Comparison of ENCODE assay signal across 8 mouse cellular contexts in genomic region chr3:65929821-65930633, GRCm38 (mm10). TPM values are rescaled to one million over a fixed set of nuclear protein-coding genes. Genes with fewer than 3 reads are reported as not detected.
A peak's percentile ranks its signal among the peaks of the same experiment; 100 is the strongest.
DNase-seq lines count a peak whose midpoint lies in the region; ATAC-seq and TF ChIP-seq lines count a peak whose summit lies in the region.

No protein-coding gene starts in this region.

- H3K9me3 ChIP-seq in ES-E14 (ENCODE audit: control insufficient read depth, insufficient read depth, low read depth, low read length): no peaks in the 10 kb centered on the region
- H3K9me3 ChIP-seq in forebrain, embryonic 10.5 days: no peaks in the 10 kb centered on the region
- H3K9me3 ChIP-seq in lung, embryonic 14.5 days (ENCODE audit: low read depth, low read length): no peaks in the 10 kb centered on the region

- DNase-seq in ES-E14 (ENCODE audit: low read depth, low spot score): peak; percentile 84
- DNase-seq in c-Kit-negative CD71-positive TER-119-positive erythroid progenitor cells, embryonic 14.5 days (ENCODE audit: low read depth, low spot score): peak; percentile 49
- DNase-seq in forebrain, embryonic 10.5 days (ENCODE audit: extremely low spot score, low spot score): peak; percentile 65
- peak; percentile 79 for DNase-seq in heart, postnatal 4 days
- DNase-seq in layer of hippocampus, adult 2 months (ENCODE audit: low spot score in 2 of 2): peak; percentile 69 to 81
- peak; percentile 90 for DNase-seq in lung, embryonic 14.5 days
- peak; percentile 66 for DNase-seq in thymus, postnatal 25 days

- H3K4me1 ChIP-seq in ES-E14 (ENCODE audit: control insufficient read depth in 2 of 2, insufficient read depth in 2 of 2, low read length in 2 of 2, poor library complexity in 1 of 2): peaks cover 0 to 18% of the 10 kb centered on the region in 2 experiments; a peak in 2 of 4 replicates
- peaks cover 29% of the 10 kb centered on the region for H3K4me1 ChIP-seq in forebrain, embryonic 10.5 days
- H3K4me1 ChIP-seq in lung, embryonic 14.5 days (ENCODE audit: insufficient read depth): peaks cover 10% of the 10 kb centered on the region; the same call in 1 of the 2 replicates

- peak; percentile 72 for ATAC-seq in lung, embryonic 14.5 days (ENCODE audit: insufficient read depth)
- ATAC-seq in neutrophil, adult 5-6 weeks (ENCODE audit: extremely low read depth, insufficient number of reproducible peaks, low FRiP score, poor library complexity, severe bottlenecking): peak; percentile 53; the same call in 1 of the 2 replicates

- H3K27ac ChIP-seq in ES-E14 (ENCODE audit: insufficient read depth, low read depth, low read length, poor library complexity, severe bottlenecking): no peak overlapping the region
- peak overlapping the region; percentile 89 for H3K27ac ChIP-seq in forebrain, embryonic 10.5 days
- H3K27ac ChIP-seq in layer of hippocampus, adult 2 months: peak overlapping the region; percentile 37
- no peak overlapping the region for H3K27ac ChIP-seq in lung, embryonic 14.5 days (ENCODE audit: low read depth)

- H3K4me3 ChIP-seq in ES-E14 (ENCODE audit: insufficient read depth in 1 of 2, low read depth in 1 of 2, low read length in 2 of 2, poor library complexity in 1 of 2, severe bottlenecking in 1 of 2): 0 out of 4 replicates have a peak overlapping the region, but pooled peaks of 1 of the 2 experiments have one; percentile 44
- H3K4me3 ChIP-seq in forebrain, embryonic 10.5 days: peak overlapping the region; percentile 44
- H3K4me3 ChIP-seq in layer of hippocampus, adult 2 months: peak overlapping the region; percentile 41
- H3K4me3 ChIP-seq in lung, embryonic 14.5 days (ENCODE audit: low read depth, low read length): peak overlapping the region; percentile 21; the same call in 1 of the 2 replicates

- H3K9ac ChIP-seq in ES-E14 (ENCODE audit: insufficient read depth, low read depth, low read length, poor library complexity, severe bottlenecking): no peak overlapping the region
- peak overlapping the region; percentile 29; the same call in 1 of the 2 replicates for H3K9ac ChIP-seq in lung, embryonic 14.5 days

- peak overlapping the region; percentile 58 for H3K4me2 ChIP-seq in lung, embryonic 14.5 days

- H3K36me3 ChIP-seq in ES-E14 (ENCODE audit: control insufficient read depth, insufficient read depth, low read length, poor library complexity, severe bottlenecking): no peaks in the 10 kb centered on the region
- H3K36me3 ChIP-seq in forebrain, embryonic 10.5 days (replicated peaks): no peaks in the 10 kb centered on the region
- no peaks in the 10 kb centered on the region for H3K36me3 ChIP-seq in lung, embryonic 14.5 days (ENCODE audit: insufficient read depth)

- in situ Hi-C loops in ES-E14 (cut with MboI; ENCODE audit: low sequenced_read_pairs in 2 of 2, unreplicated experiment in 2 of 2): loop anchor here in 1 of 2 experiments (25.0 kb wide), 1 partner anchor 1943 kb away; the partner anchor contains the start of gene Gmps

- 27% methylated on average over 20 of the region's 20 CpGs for WGBS in forebrain, embryonic 10.5 days
- 25% methylated on average over 20 of the region's 20 CpGs for WGBS in lung, embryonic 14.5 days

- peak; percentile 83 for TF ChIP-seq CTCF in layer of hippocampus, adult 2 months (conservative IDR thresholded peaks at IDR 0.05)
- TF ChIP-seq CTCF in lung, embryonic 14.5 days (IDR thresholded peaks at IDR 0.05; ENCODE audit: low read depth): peak; percentile 78

- H3K27me3 ChIP-seq in forebrain, embryonic 10.5 days (ENCODE audit: poor library complexity, severe bottlenecking): no peaks in the 10 kb centered on the region; the same call in 1 of the 2 replicates
- no peaks in the 10 kb centered on the region for H3K27me3 ChIP-seq in lung, embryonic 14.5 days (ENCODE audit: insufficient read depth, low read length)

TF ChIP-seq in ES-E14, 5 proteins besides CTCF, POLR2A, EP300 and RAD21:
- TF ChIP-seq CHD2 (IDR thresholded peaks at IDR 0.05; ENCODE audit: low read depth, low read length) (no peak), ZNF384 (IDR thresholded peaks at IDR 0.05; ENCODE audit: low read depth, low read length) (no peak), ZC3H11A (IDR thresholded peaks at IDR 0.05; ENCODE audit: borderline replicate concordance, low read depth, low read length) (peak; percentile 51; the same call in 1 of the 2 replicates)

RNA-seq across cellular contexts. Expression of gene Ccnl1, which starts 28.0 kb away (rescaled TPM):
- total RNA-seq in ES-E14 (2012; rRNA removed): 82.8 and 91.5 TPM in 2 replicates
- 99.3 and 107 TPM in 2 replicates for polyA plus RNA-seq in forebrain, embryonic 10.5 days (2016; fragmentation: Nextera tagmentation; extraction: Ambion mirVana)
- 10 to 100 TPM; 43.3 to 49.6 TPM for total RNA-seq in heart, postnatal 4 days (2021)
- total RNA-seq in layer of hippocampus, adult 2 months (2021): 10 to 100 TPM; 66.2 to 66.8 TPM
- polyA plus RNA-seq in lung, embryonic 14.5 days (2014; fragmentation: Nextera tagmentation; extraction: Ambion mirVana): 129 and 135 TPM in 2 replicates
- total RNA-seq in neutrophil, adult 5-6 weeks (2017): 413 and 456 TPM in 2 replicates

Comparison
In these comparisons a context has a peak if more than half of its experiments do, and no peak if none do; other contexts are left out.
1. H3K27ac ChIP-seq: peak in forebrain, embryonic 10.5 days (single experiment) and layer of hippocampus, adult 2 months (single experiment); none in ES-E14 (single experiment) and lung, embryonic 14.5 days (single experiment).
2. Peak in every context shown above with its lines, with median percentiles within 50 percentile points of each other: DNase-seq.